Mouse (Mus musculus) spleen, adult 2 months (tissue): ENCODE results near the gene Prnd. TPM values are rescaled to one million over a fixed set of nuclear protein-coding genes. Genes with fewer than 3 reads are reported as not detected.

Experiments used
- DNase-seq, 2 experiments: peaks; one replicate each; pipeline versions ENCODE4 v3.0.0 to v3.0.0-alpha.2; 2012 to 2021; ENCODE audit warnings: low spot score in 2 of 2, low read depth in 1 of 2
- H3K27ac ChIP-seq: fragments of 200-500 bp; 2 replicates; pipeline ENCODE4 v1.5.1; 2012; ENCODE audit warnings: low read length, inconsistent platforms; ENCODE audit not compliant: insufficient read depth
- H3K27me3 ChIP-seq: fragments of 200-500 bp; 2 replicates; pipeline ENCODE4 v1.6.1; 2012; ENCODE audit warnings: mild to moderate bottlenecking, moderate library complexity, low read length, inconsistent platforms; ENCODE audit not compliant: control insufficient read depth, insufficient read depth
- H3K36me3 ChIP-seq: fragments of 200-500 bp; 2 replicates; pipeline ENCODE4 v1.6.1; 2012; ENCODE audit warnings: mild to moderate bottlenecking, low read length, inconsistent platforms; ENCODE audit not compliant: control insufficient read depth, insufficient read depth
- H3K4me1 ChIP-seq: fragments of 200-500 bp; 2 replicates; pipeline ENCODE4 v1.6.1; 2011; ENCODE audit warnings: inconsistent platforms; ENCODE audit not compliant: control insufficient read depth, insufficient read depth, insufficient read length
- H3K4me3 ChIP-seq: fragments of 200-500 bp; 2 replicates; pipeline ENCODE4 v1.5.1; 2011; ENCODE audit warnings: mild to moderate bottlenecking, inconsistent platforms; ENCODE audit not compliant: insufficient read depth, insufficient read length; ENCODE audit errors: extremely low read depth
- CTCF ChIP-seq: fragments of 200-500 bp; IDR thresholded peaks from 2 replicates; pipeline ENCODE4 v1.5.1; 2011; ENCODE audit warnings: mild to moderate bottlenecking, inconsistent platforms; ENCODE audit not compliant: insufficient read depth, insufficient read length, insufficient replicate concordance; ENCODE audit errors: extremely low read depth
- POLR2A ChIP-seq: fragments of 200-500 bp; IDR thresholded peaks from 2 replicates; pipeline ENCODE4 v1.6.1; 2011; ENCODE audit warnings: low read depth, low read length, inconsistent platforms
- WGBS: fragments of 180-500 bp; shearing (Covaris S2); methylation state at CpG from one replicate; pipeline ENCODE4 v1.1.7; 2018; 5-methylcytosine and 5-hydroxymethylcytosine counted together
- polyA plus RNA-seq: library from polyadenylated mRNA; depleted of rRNA; stranded (reverse); fragments of >200 nt; gene quantifications from 2 replicates; pipeline ENCODE4 v1.2.3, GENCODE M21; 2012

Prnd gene
- polyA plus RNA-seq, 1 experiment: 1.4 TPM

- no peaks in the 10 kb centered on the region for H3K4me1 ChIP-seq
- no peaks in the 10 kb centered on the region for H3K36me3 ChIP-seq
- TF ChIP-seq CTCF (no peak), POLR2A (no peak)
- WGBS: 86% methylated on average over 5 of the region's 5 CpGs
- H3K4me3 ChIP-seq: no peak overlapping the region
- DNase-seq: no peak
- no peak overlapping the region for H3K27ac ChIP-seq
- H3K27me3 ChIP-seq: no peaks in the 10 kb centered on the region
These were observed 43.4 kb upstream of the Prnd start for GRCm38 (mm10) chr2:131907311-131907710.

GRCm38 (mm10) chr2:131908351-131908861 lies 42.3 kb upstream of the Prnd start:
- TF ChIP-seq CTCF: no peak
- no peak for TF ChIP-seq POLR2A
- H3K4me1 ChIP-seq: no peaks in the 10 kb centered on the region
- no peak overlapping the region for H3K27ac ChIP-seq
- H3K4me3 ChIP-seq: no peak overlapping the region
- H3K27me3 ChIP-seq: no peaks in the 10 kb centered on the region
- no peaks in the 10 kb centered on the region for H3K36me3 ChIP-seq
- DNase-seq: no peak
- 96% methylated on average over 7 of the region's 7 CpGs for WGBS

GRCm38 (mm10) chr2:131908906-131909305 lies 41.8 kb upstream of the Prnd start:
- DNase-seq: no peak
- TF ChIP-seq POLR2A: no peak
- TF ChIP-seq CTCF: no peak
- 95% methylated on average over 1 of the region's 1 CpGs for WGBS
- H3K4me1 ChIP-seq: no peaks in the 10 kb centered on the region
- no peaks in the 10 kb centered on the region for H3K27me3 ChIP-seq
- H3K27ac ChIP-seq: no peak overlapping the region
- no peaks in the 10 kb centered on the region for H3K36me3 ChIP-seq
- no peak overlapping the region for H3K4me3 ChIP-seq

- Histone ChIP-seq H3K27me3 (no peaks in the 10 kb centered on the region), H3K36me3 (no peaks in the 10 kb centered on the region), H3K4me3 (peak within 1 kb of the TSS; percentile 75), H3K4me1 (no peaks in the 10 kb centered on the region), H3K27ac (peak within 1 kb of the TSS; percentile 47; the same call in 1 of the 2 replicates)
- 6% methylated on average over 52 of the region's 52 CpGs for WGBS
- TF ChIP-seq POLR2A: peak; percentile 63
- TF ChIP-seq CTCF: no peak
- peak; percentile 71 to 86 for DNase-seq
These were observed 40.7 kb upstream of the Prnd start, which contains the start of the genes Prnp and Prn for GRCm38 (mm10) chr2:131909683-131910572. Gene Prnp, plus strand, starts transcription at chr2:131909928. Gene Prn, plus strand, starts transcription at chr2:131909957.

GRCm38 (mm10) chr2:131910847-131911246 lies 39.8 kb upstream of the Prnd start:
- no peak for DNase-seq
- no peaks in the 10 kb centered on the region for H3K4me1 ChIP-seq
- H3K27me3 ChIP-seq: no peaks in the 10 kb centered on the region
- no peak overlapping the region for H3K27ac ChIP-seq
- H3K36me3 ChIP-seq: no peaks in the 10 kb centered on the region
- TF ChIP-seq POLR2A (no peak), CTCF (no peak)
- WGBS: 86% methylated on average over 2 of the region's 2 CpGs
- no peak overlapping the region for H3K4me3 ChIP-seq

- TF ChIP-seq CTCF: no peak
- TF ChIP-seq POLR2A: no peak
- no peaks in the 10 kb centered on the region for H3K36me3 ChIP-seq
- H3K4me3 ChIP-seq: no peak overlapping the region
- DNase-seq: no peak
- 86% methylated on average over 4 of the region's 4 CpGs for WGBS
- no peak overlapping the region for H3K27ac ChIP-seq
- no peaks in the 10 kb centered on the region for H3K27me3 ChIP-seq
- H3K4me1 ChIP-seq: no peaks in the 10 kb centered on the region
These were observed 39.3 kb upstream of the Prnd start for GRCm38 (mm10) chr2:131911341-131911740.
